Mouse (Mus musculus) E14TG2a.4 (cell line): ENCODE measurements around the gene Ak9.

ENCODE experiments used
- H3K27me3 ChIP-seq: 2 replicates; pipeline ENCODE4 v1.6.1; 2014; ENCODE audit warnings: low read length, control low read depth; ENCODE audit not compliant: insufficient read depth
- H3K36me3 ChIP-seq: 2 replicates; pipeline ENCODE4 v1.6.1; 2014; ENCODE audit warnings: low read length, control low read depth; ENCODE audit not compliant: insufficient read depth
- H3K4me1 ChIP-seq: replicated peaks from 2 replicates; pipeline ENCODE4 v1.6.1; 2014; ENCODE audit warnings: low read depth, low read length, control low read depth
- H3K4me3 ChIP-seq: replicated peaks from 2 replicates; pipeline ENCODE4 v1.5.1; 2014; ENCODE audit warnings: mild to moderate bottlenecking, low read length
- H3K9me3 ChIP-seq: 2 replicates; pipeline ENCODE4 v1.6.1; 2014; ENCODE audit warnings: low read length, control low read depth
- CTCF ChIP-seq: conservative IDR thresholded peaks from 2 replicates; pipeline ENCODE4 v1.5.1; 2014; ENCODE audit warnings: low read length
- NANOG ChIP-seq: IDR thresholded peaks from 2 replicates; pipeline ENCODE4 v1.6.1; 2014; ENCODE audit warnings: borderline replicate concordance, low read length, mixed read lengths
- POU5F1 ChIP-seq: IDR thresholded peaks from 2 replicates; pipeline ENCODE4 v1.6.1; 2014; ENCODE audit warnings: low read length, borderline replicate concordance

Gene Ak9

GRCm38 (mm10) chr10:41472962-41473481 lies 169.2 kb downstream of the Ak9 start:
- no peak for TF ChIP-seq CTCF
- TF ChIP-seq POU5F1 = no peak
- TF ChIP-seq NANOG = peak; percentile 26; the same call in 1 of the 2 replicates
- H3K9me3 ChIP-seq = no peaks in the 10 kb centered on the region
- H3K4me1 ChIP-seq = peaks cover 93% of the 10 kb centered on the region
- 0 out of 2 replicates have a peak overlapping the region, but pooled peaks have one; percentile 11 for H3K4me3 ChIP-seq
- peaks cover 2% of the 10 kb centered on the region for H3K36me3 ChIP-seq
- H3K27me3 ChIP-seq = no peaks in the 10 kb centered on the region

- H3K4me3 ChIP-seq = no peak overlapping the region
- H3K9me3 ChIP-seq = no peaks in the 10 kb centered on the region
- peaks cover 93% of the 10 kb centered on the region for H3K4me1 ChIP-seq
- TF ChIP-seq NANOG = no peak
- no peak for TF ChIP-seq POU5F1
- no peak for TF ChIP-seq CTCF
- H3K36me3 ChIP-seq = peaks cover 11% of the 10 kb centered on the region
- no peaks in the 10 kb centered on the region for H3K27me3 ChIP-seq
Measured at GRCm38 (mm10) chr10:41473782-41474468, 170.1 kb downstream of the Ak9 start.

GRCm38 (mm10) chr10:41474981-41475391 lies 171.2 kb downstream of the Ak9 start:
- Histone ChIP-seq H3K27me3 (no peaks in the 10 kb centered on the region), H3K4me3 (peak overlapping the region; percentile 87; the same call in 1 of the 2 replicates), H3K9me3 (no peaks in the 10 kb centered on the region), H3K4me1 (peaks cover 93% of the 10 kb centered on the region), H3K36me3 (peaks cover 22% of the 10 kb centered on the region)
- TF ChIP-seq POU5F1 (no peak), NANOG (no peak), CTCF (no peak)

- H3K4me3 ChIP-seq = peak within 1 kb of the TSS; percentile 87
- TF ChIP-seq CTCF = no peak
- TF ChIP-seq POU5F1 = no peak
- TF ChIP-seq NANOG = no peak
- H3K36me3 ChIP-seq = peaks cover 31% of the 10 kb centered on the region
- no peaks in the 10 kb centered on the region for H3K27me3 ChIP-seq
- no peaks in the 10 kb centered on the region for H3K9me3 ChIP-seq
- peaks cover 93% of the 10 kb centered on the region for H3K4me1 ChIP-seq
Measured at GRCm38 (mm10) chr10:41476171-41477017, 172.6 kb downstream of the Ak9 start, which contains the start of gene Mical1. Mical1 (plus strand) TSS chr10:41476314.

- Histone ChIP-seq H3K4me3 (peak overlapping the region; percentile 87), H3K4me1 (peaks cover 94% of the 10 kb centered on the region), H3K9me3 (no peaks in the 10 kb centered on the region), H3K27me3 (no peaks in the 10 kb centered on the region), H3K36me3 (peaks cover 36% of the 10 kb centered on the region)
- TF ChIP-seq POU5F1 = no peak
- TF ChIP-seq CTCF = no peak
- no peak for TF ChIP-seq NANOG
Measured at GRCm38 (mm10) chr10:41477018-41477277, 173.2 kb downstream of the Ak9 start.

GRCm38 (mm10) chr10:41477278-41478181 lies 173.8 kb downstream of the Ak9 start:
- H3K4me1 ChIP-seq = peaks cover 94% of the 10 kb centered on the region
- H3K36me3 ChIP-seq = peaks cover 42% of the 10 kb centered on the region
- peak overlapping the region; percentile 87 for H3K4me3 ChIP-seq
- H3K27me3 ChIP-seq = no peaks in the 10 kb centered on the region
- H3K9me3 ChIP-seq = no peaks in the 10 kb centered on the region
- no peak for TF ChIP-seq NANOG
- no peak for TF ChIP-seq CTCF
- TF ChIP-seq POU5F1 = no peak

- no peaks in the 10 kb centered on the region for H3K27me3 ChIP-seq
- H3K4me3 ChIP-seq = no peak overlapping the region
- H3K36me3 ChIP-seq = peaks cover 66% of the 10 kb centered on the region
- TF ChIP-seq CTCF (no peak), NANOG (no peak), POU5F1 (no peak)
- H3K9me3 ChIP-seq = no peaks in the 10 kb centered on the region
- peaks cover 71% of the 10 kb centered on the region for H3K4me1 ChIP-seq
Measured at GRCm38 (mm10) chr10:41479961-41480360, 176.2 kb downstream of the Ak9 start.
